Mouse (Mus musculus): ENCODE measurements around the gene Nr2f2. TPM values are rescaled to one million over a fixed set of nuclear protein-coding genes. Genes with fewer than 3 reads are reported as not detected.

Nr2f2 gene
- polyA plus RNA-seq, 1 experiment = 54.4 TPM

- Histone ChIP-seq H3K4me3 (ENCODE audit: insufficient read depth, low read length) (no peak overlapping the region), H3K27ac (ENCODE audit: insufficient read depth, low read length) (no peak overlapping the region), H3K4me1 (ENCODE audit: control insufficient read depth, insufficient read depth, low read length) (no peaks in the 10 kb centered on the region)
- no peak for TF ChIP-seq POLR2A (IDR thresholded peaks at IDR 0.05; ENCODE audit: low read depth, low read length)
Observed at GRCm38 (mm10) chr7:70324041-70324440, 42.5 kb downstream of the Nr2f2 start.

- H3K27ac ChIP-seq (ENCODE audit: insufficient read depth, low read length) = no peak overlapping the region
- H3K4me3 ChIP-seq (ENCODE audit: insufficient read depth, low read length) = no peak overlapping the region
- TF ChIP-seq CTCF (IDR thresholded peaks at IDR 0.05; ENCODE audit: borderline replicate concordance, insufficient read depth, low read length) (no peak), POLR2A (IDR thresholded peaks at IDR 0.05; ENCODE audit: low read depth, low read length) (no peak)
- H3K4me1 ChIP-seq (ENCODE audit: control insufficient read depth, insufficient read depth, low read length) = peaks cover 4% of the 10 kb centered on the region; the same call in 1 of the 2 replicates
Observed at GRCm38 (mm10) chr7:70305716-70306115, 60.8 kb downstream of the Nr2f2 start.

- Histone ChIP-seq H3K4me3 (ENCODE audit: insufficient read depth, low read length) (no peak overlapping the region), H3K4me1 (ENCODE audit: control insufficient read depth, insufficient read depth, low read length) (peaks cover 4% of the 10 kb centered on the region; the same call in 1 of the 2 replicates), H3K27ac (ENCODE audit: insufficient read depth, low read length) (peak overlapping the region; percentile 55; the same call in 1 of the 2 replicates)
- TF ChIP-seq CTCF (IDR thresholded peaks at IDR 0.05; ENCODE audit: borderline replicate concordance, insufficient read depth, low read length) (no peak), POLR2A (IDR thresholded peaks at IDR 0.05; ENCODE audit: low read depth, low read length) (no peak)
Observed at GRCm38 (mm10) chr7:70304426-70304825, 62.1 kb downstream of the Nr2f2 start.

All from embryonic fibroblast, embryonic 13.5 days (primary cell).